Mouse (Mus musculus): Measurements from ENCODE around the gene Sdc1. TPM values are rescaled to one million over a fixed set of nuclear protein-coding genes. Genes with fewer than 3 reads are reported as not detected.

Sdc1 gene
- polyA plus RNA-seq, 1 experiment from 2014 or later = 16.7 TPM

DNA sequence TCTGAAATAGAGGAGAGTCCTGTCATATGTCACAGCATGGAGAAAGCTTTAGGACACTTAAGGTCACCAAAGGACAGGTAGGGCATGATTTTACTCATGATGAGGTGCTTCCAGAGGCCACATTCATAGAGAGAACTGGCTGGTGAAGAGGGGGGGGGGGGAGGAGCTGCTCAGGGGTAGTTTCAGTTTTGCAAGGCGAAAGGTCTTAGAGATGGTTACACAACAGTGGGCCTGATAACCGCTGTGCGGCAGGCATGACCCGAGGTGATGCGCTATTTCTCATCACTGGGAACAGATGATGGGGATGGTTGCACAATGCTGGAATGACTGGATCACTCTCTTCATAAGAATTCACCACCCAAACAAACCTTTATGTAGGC is 58.5 kb downstream of the Sdc1 start:
- Histone ChIP-seq H3K36me3 (ENCODE audit: control insufficient read depth, insufficient read depth, low read length) (no peaks in the 10 kb centered on the region), H3K4me2 (ENCODE audit: low read length) (no peak overlapping the region), H3K9ac (ENCODE audit: low read depth, low read length) (no peak overlapping the region), H3K4me3 (ENCODE audit: low read depth, low read length) (no peak overlapping the region), H3K27me3 (ENCODE audit: control insufficient read depth, insufficient read depth, low read depth, low read length) (no peaks in the 10 kb centered on the region), H3K27ac (ENCODE audit: low read length) (no peak overlapping the region), H3K9me3 (replicated peaks; ENCODE audit: control insufficient read depth, low read length, poor library complexity, severe bottlenecking) (no peaks in the 10 kb centered on the region), H3K4me1 (ENCODE audit: control insufficient read depth, insufficient read depth, low read length) (no peaks in the 10 kb centered on the region)
- WGBS = 98% methylated on average over 5 of the region's 5 CpGs
- no peak for ATAC-seq

- Histone ChIP-seq H3K36me3 (ENCODE audit: control insufficient read depth, insufficient read depth, low read length) (no peaks in the 10 kb centered on the region), H3K9me3 (replicated peaks; ENCODE audit: control insufficient read depth, low read length, poor library complexity, severe bottlenecking) (no peaks in the 10 kb centered on the region), H3K4me3 (ENCODE audit: low read depth, low read length) (no peak overlapping the region), H3K27ac (ENCODE audit: low read length) (no peak overlapping the region), H3K4me2 (ENCODE audit: low read length) (no peak overlapping the region), H3K4me1 (ENCODE audit: control insufficient read depth, insufficient read depth, low read length) (no peaks in the 10 kb centered on the region), H3K27me3 (ENCODE audit: control insufficient read depth, insufficient read depth, low read depth, low read length) (no peaks in the 10 kb centered on the region), H3K9ac (ENCODE audit: low read depth, low read length) (no peak overlapping the region)
- no peak for ATAC-seq
- WGBS = 78% methylated on average over 6 of the region's 6 CpGs
Observed at GRCm38 (mm10) chr12:8830967-8831635, 60.0 kb downstream of the Sdc1 start.

GRCm38 (mm10) chr12:8831710-8832109 is 60.6 kb downstream of the Sdc1 start:
- WGBS = 90% methylated on average over 6 of the region's 6 CpGs
- no peak for ATAC-seq

GRCm38 (mm10) chr12:8840782-8841325 is 69.7 kb downstream of the Sdc1 start:
- Histone ChIP-seq H3K27ac (ENCODE audit: low read length) (no peak overlapping the region), H3K4me3 (ENCODE audit: low read depth, low read length) (no peak overlapping the region), H3K27me3 (ENCODE audit: control insufficient read depth, insufficient read depth, low read depth, low read length) (no peaks in the 10 kb centered on the region), H3K9ac (ENCODE audit: low read depth, low read length) (no peak overlapping the region), H3K4me2 (ENCODE audit: low read length) (no peak overlapping the region), H3K4me1 (ENCODE audit: control insufficient read depth, insufficient read depth, low read length) (no peaks in the 10 kb centered on the region), H3K9me3 (replicated peaks; ENCODE audit: control insufficient read depth, low read length, poor library complexity, severe bottlenecking) (no peaks in the 10 kb centered on the region), H3K36me3 (ENCODE audit: control insufficient read depth, insufficient read depth, low read length) (no peaks in the 10 kb centered on the region)
- no peak for ATAC-seq
- WGBS = 79% methylated on average over 7 of the region's 7 CpGs

More at GRCm38 (mm10) chr12:8831710-8832109, 60.6 kb downstream of the Sdc1 start:
- no peaks in the 10 kb centered on the region for H3K9me3 ChIP-seq (replicated peaks; ENCODE audit: control insufficient read depth, low read length, poor library complexity, severe bottlenecking)
- H3K36me3 ChIP-seq (ENCODE audit: control insufficient read depth, insufficient read depth, low read length) = no peaks in the 10 kb centered on the region
- no peak overlapping the region for H3K27ac ChIP-seq (ENCODE audit: low read length)
- no peak overlapping the region for H3K9ac ChIP-seq (ENCODE audit: low read depth, low read length)
- H3K4me3 ChIP-seq (ENCODE audit: low read depth, low read length) = no peak overlapping the region
- H3K27me3 ChIP-seq (ENCODE audit: control insufficient read depth, insufficient read depth, low read depth, low read length) = no peaks in the 10 kb centered on the region
- no peak overlapping the region for H3K4me2 ChIP-seq (ENCODE audit: low read length)
- no peaks in the 10 kb centered on the region for H3K4me1 ChIP-seq (ENCODE audit: control insufficient read depth, insufficient read depth, low read length)

- Histone ChIP-seq H3K4me3 (ENCODE audit: low read depth, low read length) (no peak overlapping the region), H3K27me3 (ENCODE audit: control insufficient read depth, insufficient read depth, low read depth, low read length) (no peaks in the 10 kb centered on the region), H3K36me3 (ENCODE audit: control insufficient read depth, insufficient read depth, low read length) (no peaks in the 10 kb centered on the region), H3K27ac (ENCODE audit: low read length) (no peak overlapping the region), H3K4me2 (ENCODE audit: low read length) (no peak overlapping the region), H3K4me1 (ENCODE audit: control insufficient read depth, insufficient read depth, low read length) (no peaks in the 10 kb centered on the region), H3K9ac (ENCODE audit: low read depth, low read length) (no peak overlapping the region), H3K9me3 (replicated peaks; ENCODE audit: control insufficient read depth, low read length, poor library complexity, severe bottlenecking) (no peaks in the 10 kb centered on the region)
- no peak for ATAC-seq
- 89% methylated on average over 7 of the region's 7 CpGs for WGBS
Observed at GRCm38 (mm10) chr12:8842725-8843124, 71.6 kb downstream of the Sdc1 start.

Other genes with a start within 250 kb of the Sdc1 start
- not detected in 2 replicates for gene Slc7a15, start 172.3 kb upstream of the Sdc1 start, polyA plus RNA-seq (2015; fragmentation: Nextera tagmentation; extraction: Ambion mirVana)
- 48.9 and 55.1 TPM in 2 replicates for gene Pum2, start 97.2 kb upstream of the Sdc1 start, polyA plus RNA-seq (2015; fragmentation: Nextera tagmentation; extraction: Ambion mirVana)
- gene Laptm4a, start 150.3 kb downstream of the Sdc1 start, polyA plus RNA-seq (2015; fragmentation: Nextera tagmentation; extraction: Ambion mirVana) = 190 and 201 TPM in 2 replicates
- 0.11 and 0.15 TPM in 2 replicates for gene Matn3, start 176.6 kb downstream of the Sdc1 start, polyA plus RNA-seq (2015; fragmentation: Nextera tagmentation; extraction: Ambion mirVana)
- 25.4 and 25.5 TPM in 2 replicates for gene Wdr35, start 202.6 kb downstream of the Sdc1 start, polyA plus RNA-seq (2015; fragmentation: Nextera tagmentation; extraction: Ambion mirVana)

All from midbrain, embryonic 16.5 days (tissue).